Mouse (Mus musculus) cerebellum, adult 2 months (tissue): Measurements from ENCODE around the gene Hoxd4.

ENCODE experiments used
- CTCF ChIP-seq: fragments of 200-500 bp; IDR thresholded peaks from 2 replicates; pipeline ENCODE4 v1.5.1; 2011; ENCODE audit warnings: low read depth, mild to moderate bottlenecking, control low read depth, low read length, moderate library complexity, borderline replicate concordance; ENCODE audit not compliant: insufficient read depth
- POLR2A ChIP-seq: fragments of 200-500 bp; IDR thresholded peaks from 2 replicates; pipeline ENCODE4 v1.6.1; 2011; ENCODE audit warnings: low read length, control low read depth, borderline replicate concordance; ENCODE audit not compliant: insufficient read depth

DNA sequence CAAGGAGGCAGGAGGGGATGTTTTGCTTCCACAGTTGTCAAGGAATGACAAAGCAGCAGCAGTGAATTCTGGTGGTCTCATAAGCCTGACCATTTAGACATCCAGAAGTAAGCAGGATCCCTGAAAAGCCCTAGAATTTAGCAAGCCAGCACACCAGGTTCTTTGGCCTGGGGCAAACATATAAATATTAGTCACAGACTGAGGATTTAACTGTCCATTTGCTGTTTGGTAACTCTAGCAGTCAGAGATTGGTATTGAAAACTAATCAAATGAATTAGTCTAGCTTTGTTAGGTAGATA is 30.2 kb downstream of the Hoxd4 start:
- TF ChIP-seq POLR2A (no peak), CTCF (no peak)
